Mouse (Mus musculus) liver, postnatal 0 days (tissue): ENCODE measurements around the gene Eif3b. TPM values are rescaled to one million over a fixed set of nuclear protein-coding genes. Genes with fewer than 3 reads are reported as not detected.
A peak's percentile ranks its signal among the peaks of the same experiment; 100 is the strongest.

ENCODE experiments used
- ATAC-seq: fragments of 200-750 bp; cut with Nextera tagmentation; 2 replicates; pipeline ENCODE4 v1.8.0; 2017; ENCODE audit warnings: mild to moderate bottlenecking, moderate library complexity
- DNase-seq: peaks from one replicate; pipeline ENCODE4 v3.0.0-alpha.2; 2016
- H3K27ac ChIP-seq: fragments of 300-500 bp; sonication (generic); 2 replicates; pipeline ENCODE4 v1.5.1; 2014; ENCODE audit warnings: antibody characterized with exemption, moderate library complexity, mild to moderate bottlenecking, low read depth
- H3K27me3 ChIP-seq: fragments of 300-500 bp; sonication (generic); 2 replicates; pipeline ENCODE4 v1.6.1; 2014; ENCODE audit warnings: low read length, control low read depth, mixed read lengths; ENCODE audit not compliant: insufficient read depth
- H3K36me3 ChIP-seq: fragments of 300-500 bp; sonication (generic); replicated peaks from 2 replicates; pipeline ENCODE4 v1.6.1; 2014; ENCODE audit warnings: mild to moderate bottlenecking, control low read depth, low read length, moderate library complexity, mixed read lengths; ENCODE audit not compliant: insufficient read depth
- H3K4me1 ChIP-seq: fragments of 300-500 bp; sonication (generic); 2 replicates; pipeline ENCODE4 v1.6.1; 2014; ENCODE audit warnings: antibody characterized with exemption, mild to moderate bottlenecking, control low read depth; ENCODE audit not compliant: insufficient read depth
- H3K4me2 ChIP-seq: fragments of 300-500 bp; sonication (generic); 2 replicates; pipeline ENCODE4 v1.6.1; 2014; ENCODE audit warnings: low read depth, mild to moderate bottlenecking, low read length, moderate library complexity, mixed read lengths
- H3K4me3 ChIP-seq: fragments of 300-500 bp; sonication (generic); 2 replicates; pipeline ENCODE4 v1.5.1; 2014; ENCODE audit warnings: low read depth, low read length
- H3K9ac ChIP-seq: fragments of 300-500 bp; sonication (generic); replicated peaks from 2 replicates; pipeline ENCODE4 v1.6.1; 2014; ENCODE audit warnings: mild to moderate bottlenecking, moderate library complexity
- H3K9me3 ChIP-seq: fragments of 300-500 bp; sonication (generic); 2 replicates; pipeline ENCODE4 v1.6.1; 2016; ENCODE audit warnings: mild to moderate bottlenecking, control low read depth, low read length, mixed read lengths
- CTCF ChIP-seq: sonication (generic); IDR thresholded peaks from 2 replicates; pipeline ENCODE4 v1.5.1; 2016; ENCODE audit warnings: antibody characterized with exemption, low read depth
- EP300 ChIP-seq: IDR thresholded peaks from 2 replicates; pipeline ENCODE4 v1.6.1; 2016; ENCODE audit warnings: antibody characterized with exemption, low read depth, mild to moderate bottlenecking
- WGBS: fragments of 180-500 bp; shearing (Covaris S2); extraction: QIAGEN DNeasy Blood & Tissue Kit; methylation state at CpG from one replicate; pipeline ENCODE4 v1.1.7; 2014; ENCODE audit not compliant: insufficient replicate concordance; 5-methylcytosine and 5-hydroxymethylcytosine counted together
- polyA plus RNA-seq: library from polyadenylated mRNA; unstranded; fragments of >200 nt; fragmentation: Nextera tagmentation; extraction: Ambion mirVana; gene quantifications from 2 replicates; pipeline ENCODE4 v1.2.1, GENCODE M21; 2015

Gene Eif3b
- polyA plus RNA-seq, 1 experiment from 2014 or later = 35.5 TPM

- no peak for ATAC-seq
- no peak for DNase-seq
- Histone ChIP-seq H3K27me3 (no peaks in the 10 kb centered on the region), H3K9me3 (no peaks in the 10 kb centered on the region), H3K27ac (no peak overlapping the region), H3K36me3 (no peaks in the 10 kb centered on the region), H3K9ac (no peak overlapping the region), H3K4me1 (peaks cover 2% of the 10 kb centered on the region; the same call in 1 of the 2 replicates), H3K4me2 (no peak overlapping the region), H3K4me3 (no peak overlapping the region)
- TF ChIP-seq CTCF (no peak), EP300 (no peak)
These were observed 10.3 kb upstream of the Eif3b start for GRCm38 (mm10) chr5:140408801-140409200.

GRCm38 (mm10) chr5:140411339-140411738 lies 7.8 kb upstream of the Eif3b start:
- TF ChIP-seq CTCF = peak; percentile 80
- no peak for TF ChIP-seq EP300
- WGBS = 26% methylated on average over 8 of the region's 8 CpGs
- peak; percentile 50; the same call in 1 of the 2 replicates for ATAC-seq

GRCm38 (mm10) chr5:140414647-140415046 lies 4.5 kb upstream of the Eif3b start:
- H3K4me2 ChIP-seq = no peak overlapping the region
- no peaks in the 10 kb centered on the region for H3K4me1 ChIP-seq
- H3K36me3 ChIP-seq = no peaks in the 10 kb centered on the region
- no peak overlapping the region for H3K27ac ChIP-seq
- H3K4me3 ChIP-seq = no peak overlapping the region
- H3K27me3 ChIP-seq = no peaks in the 10 kb centered on the region
- TF ChIP-seq CTCF (no peak), EP300 (no peak)
- DNase-seq = no peak
- 59% methylated on average over 4 of the region's 4 CpGs for WGBS
- H3K9ac ChIP-seq = no peak overlapping the region
- no peaks in the 10 kb centered on the region for H3K9me3 ChIP-seq
- no peak for ATAC-seq

More at GRCm38 (mm10) chr5:140411339-140411738, 7.8 kb upstream of the Eif3b start:
- peak; percentile 77 for DNase-seq
- H3K27ac ChIP-seq = no peak overlapping the region
- no peak overlapping the region for H3K9ac ChIP-seq
- no peak overlapping the region for H3K4me3 ChIP-seq
- no peaks in the 10 kb centered on the region for H3K27me3 ChIP-seq
- H3K4me1 ChIP-seq = peaks cover 2% of the 10 kb centered on the region; the same call in 1 of the 2 replicates
- no peaks in the 10 kb centered on the region for H3K9me3 ChIP-seq
- no peaks in the 10 kb centered on the region for H3K36me3 ChIP-seq
- no peak overlapping the region for H3K4me2 ChIP-seq

GRCm38 (mm10) chr5:140418106-140418488 lies 1.0 kb upstream of the Eif3b start:
- Histone ChIP-seq H3K36me3 (no peaks in the 10 kb centered on the region; the same call in 1 of the 2 replicates), H3K27ac (peak overlapping the region; percentile 92), H3K9ac (peak overlapping the region; percentile 70), H3K4me3 (peak overlapping the region; percentile 69), H3K9me3 (no peaks in the 10 kb centered on the region), H3K4me2 (peak overlapping the region; percentile 91), H3K27me3 (no peaks in the 10 kb centered on the region), H3K4me1 (peaks cover 16% of the 10 kb centered on the region)
- under 1% methylated on average over 12 of the region's 12 CpGs for WGBS
- TF ChIP-seq EP300 (no peak), CTCF (no peak)
- DNase-seq (no peak), ATAC-seq (no peak)

- Histone ChIP-seq H3K4me3 (peak overlapping the region; percentile 78), H3K36me3 (peaks cover 4% of the 10 kb centered on the region; the same call in 1 of the 2 replicates), H3K4me1 (peaks cover 16% of the 10 kb centered on the region), H3K4me2 (peak overlapping the region; percentile 91), H3K27me3 (no peaks in the 10 kb centered on the region), H3K27ac (peak overlapping the region; percentile 81), H3K9ac (peak overlapping the region; percentile 88), H3K9me3 (no peaks in the 10 kb centered on the region)
- TF ChIP-seq EP300 = no peak
- TF ChIP-seq CTCF = no peak
- DNase-seq (no peak), ATAC-seq (peak; percentile 56)
- WGBS = under 1% methylated on average over 58 of the region's 62 CpGs
These were observed 433 bp downstream of the Eif3b start for GRCm38 (mm10) chr5:140419442-140420080.

GRCm38 (mm10) chr5:140420616-140421015 lies 1.5 kb downstream of the Eif3b start:
- Histone ChIP-seq H3K27me3 (no peaks in the 10 kb centered on the region), H3K4me1 (peaks cover 16% of the 10 kb centered on the region), H3K4me2 (peak overlapping the region; percentile 91), H3K4me3 (peak overlapping the region; percentile 78), H3K9me3 (no peaks in the 10 kb centered on the region), H3K36me3 (peaks cover 7% of the 10 kb centered on the region), H3K9ac (peak overlapping the region; percentile 88), H3K27ac (no peak overlapping the region)
- DNase-seq (no peak), ATAC-seq (no peak)
- peak; percentile 42; the same call in 1 of the 2 replicates for TF ChIP-seq EP300
- TF ChIP-seq CTCF = no peak
- 34% methylated on average over 4 of the region's 4 CpGs for WGBS
